Mouse (Mus musculus) right cerebral cortex, postnatal 4 days (tissue): Measurements from ENCODE around the gene Shisa6.
A peak's percentile ranks its signal among the peaks of the same experiment; 100 is the strongest.
"Not testable (repeated sequence)": the region's sequence is repeated elsewhere in the genome, so short reads cannot be mapped to it uniquely, and the experiment has no call there.

ENCODE experiments used
- DNase-seq: peaks from one replicate; pipeline ENCODE4 v3.0.0-alpha.2; 2022

The Shisa6 gene

GRCm38 (mm10) chr11:66442631-66443030 is 83.1 kb downstream of the Shisa6 start:
- no peak for DNase-seq

GRCm38 (mm10) chr11:66426129-66426528 is 99.6 kb downstream of the Shisa6 start:
- DNase-seq, result no peak

- DNase-seq, result no peak
These were observed 107.5 kb downstream of the Shisa6 start for GRCm38 (mm10) chr11:66418216-66418615.

GRCm38 (mm10) chr11:66408721-66409120 is 117.0 kb downstream of the Shisa6 start:
- not testable (repeated sequence) for DNase-seq

- DNase-seq, result no peak
These were observed 125.7 kb downstream of the Shisa6 start for GRCm38 (mm10) chr11:66400036-66400435.

GRCm38 (mm10) chr11:66387561-66387960 is 138.2 kb downstream of the Shisa6 start:
- DNase-seq, result peak; percentile 28

GRCm38 (mm10) chr11:66371796-66372195 is 154.0 kb downstream of the Shisa6 start:
- no peak for DNase-seq

GRCm38 (mm10) chr11:66369764-66370163 is 156.0 kb downstream of the Shisa6 start:
- no peak for DNase-seq

GRCm38 (mm10) chr11:66366809-66367685 is 158.7 kb downstream of the Shisa6 start:
- no peak for DNase-seq

GRCm38 (mm10) chr11:66359811-66360210 is 166.0 kb downstream of the Shisa6 start:
- DNase-seq, result no peak

- DNase-seq, result no peak
These were observed 180.9 kb downstream of the Shisa6 start for GRCm38 (mm10) chr11:66344822-66345221.

- no peak for DNase-seq
These were observed 189.5 kb downstream of the Shisa6 start for GRCm38 (mm10) chr11:66336313-66336712.

- peak; percentile 18 for DNase-seq
These were observed 213.0 kb downstream of the Shisa6 start for GRCm38 (mm10) chr11:66312764-66313163.

- DNase-seq, result no peak
These were observed 221.4 kb downstream of the Shisa6 start for GRCm38 (mm10) chr11:66304396-66304795.

- DNase-seq, result no peak
These were observed 251.1 kb downstream of the Shisa6 start for GRCm38 (mm10) chr11:66274707-66275081.

- peak; percentile 8 for DNase-seq
These were observed 251.7 kb downstream of the Shisa6 start for GRCm38 (mm10) chr11:66273904-66274706.

- DNase-seq, result no peak
These were observed 258.7 kb downstream of the Shisa6 start for GRCm38 (mm10) chr11:66267029-66267428.

- DNase-seq, result no peak
These were observed 260.3 kb downstream of the Shisa6 start for GRCm38 (mm10) chr11:66265336-66265990.

- DNase-seq, result no peak
These were observed 265.6 kb downstream of the Shisa6 start for GRCm38 (mm10) chr11:66260205-66260604.

GRCm38 (mm10) chr11:66258851-66259250 is 266.9 kb downstream of the Shisa6 start:
- no peak for DNase-seq

GRCm38 (mm10) chr11:66247115-66247514 is 278.6 kb downstream of the Shisa6 start:
- DNase-seq, result no peak

- DNase-seq, result no peak
These were observed 289.2 kb downstream of the Shisa6 start for GRCm38 (mm10) chr11:66236557-66236956.

- no peak for DNase-seq
These were observed 292.9 kb downstream of the Shisa6 start for GRCm38 (mm10) chr11:66232891-66233290.
